Mouse (Mus musculus): Measurements from ENCODE around the gene Dcakd. TPM values are rescaled to one million over a fixed set of nuclear protein-coding genes. Genes with fewer than 3 reads are reported as not detected.

Gene Dcakd
- polyA plus RNA-seq, 1 experiment from 2014 or later = 269 TPM

DNA sequence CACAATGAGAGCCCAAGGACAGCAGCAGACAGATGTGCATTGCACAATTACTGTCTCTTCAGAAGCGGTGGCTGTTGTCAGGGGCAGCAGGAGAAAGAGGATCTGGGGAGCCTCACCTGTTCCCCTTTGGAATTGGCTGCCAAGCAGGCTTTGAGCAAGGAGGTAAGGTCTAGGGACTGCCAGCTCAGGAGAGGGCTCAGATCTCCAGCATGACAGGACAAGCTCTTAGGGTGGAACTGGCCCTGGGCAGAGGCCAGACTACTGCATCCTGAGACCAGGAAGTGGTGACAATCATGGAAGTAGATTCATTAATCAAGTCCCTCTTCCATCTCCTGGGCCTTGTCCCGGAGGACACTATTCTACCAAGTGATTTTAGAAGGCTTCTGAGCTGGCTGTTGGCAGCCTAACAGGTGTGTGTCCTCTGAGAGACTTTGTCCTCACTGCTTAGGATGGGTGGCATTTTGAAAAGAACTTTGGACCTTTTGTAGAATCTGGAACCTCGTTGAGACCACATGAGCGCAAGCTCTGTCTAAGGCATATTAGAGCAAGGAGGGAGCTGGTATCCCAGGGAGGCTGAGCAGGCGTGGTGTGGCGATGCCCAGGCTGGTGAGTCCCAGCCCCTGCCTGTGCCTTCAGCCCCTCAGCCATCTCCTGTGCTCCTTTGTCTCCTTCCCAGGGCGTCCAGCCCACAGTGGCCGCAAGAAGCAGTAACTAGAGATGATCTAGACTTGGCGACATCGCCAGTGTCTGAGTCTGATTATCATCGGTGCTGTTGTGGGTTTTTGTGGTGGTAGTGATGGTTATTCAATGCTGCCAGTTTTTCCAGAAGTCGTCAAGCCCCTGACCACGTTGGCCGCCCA is 38.3 kb upstream of the Dcakd start:
- Histone ChIP-seq H3K4me1 (no peaks in the 10 kb centered on the region), H3K36me3 (peaks cover 96% of the 10 kb centered on the region), H3K4me3 (no peak overlapping the region), H3K27ac (no peak overlapping the region), H3K9me3 (replicated peaks) (no peaks in the 10 kb centered on the region), H3K27me3 (ENCODE audit: low read depth, poor library complexity, severe bottlenecking) (no peaks in the 10 kb centered on the region)
- no peak for DNase-seq (ENCODE audit: low spot score)
- 96% methylated on average over 14 of the region's 14 CpGs for WGBS

DNA sequence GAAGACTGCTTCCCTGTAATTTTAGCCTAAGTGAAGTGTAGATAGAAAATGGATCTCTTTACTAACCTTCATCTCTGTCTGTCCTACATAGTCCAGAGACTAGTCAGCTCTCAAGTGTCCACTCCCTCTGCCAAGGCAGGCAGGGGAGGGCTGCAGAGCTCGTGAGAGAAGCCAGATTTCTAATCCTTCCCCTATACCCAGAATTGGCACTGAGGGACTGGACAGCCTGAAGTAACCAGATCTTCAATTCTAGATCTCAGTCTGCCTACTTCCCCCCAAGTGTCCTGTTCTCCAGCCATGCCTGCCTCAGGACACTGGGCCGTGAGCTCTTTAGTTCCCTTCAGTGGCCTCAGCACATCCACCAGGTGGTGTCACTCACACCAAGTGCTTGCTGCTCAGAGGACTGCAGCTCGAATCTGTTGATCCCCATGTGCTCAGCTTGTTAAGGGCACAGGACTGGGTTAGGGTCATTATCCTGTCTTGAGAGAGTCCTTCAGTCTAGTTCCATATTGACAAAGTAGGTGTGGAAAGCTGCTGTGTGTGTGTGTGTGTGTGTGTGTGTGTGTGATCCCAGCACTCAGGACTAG is 30.5 kb upstream of the Dcakd start:
- H3K27me3 ChIP-seq (ENCODE audit: low read depth, poor library complexity, severe bottlenecking) = no peaks in the 10 kb centered on the region
- 82% methylated on average over 3 of the region's 3 CpGs for WGBS
- no peak overlapping the region for H3K4me3 ChIP-seq
- H3K27ac ChIP-seq = no peak overlapping the region
- peaks cover 96% of the 10 kb centered on the region for H3K36me3 ChIP-seq
- DNase-seq (ENCODE audit: low spot score) = no peak
- H3K9me3 ChIP-seq (replicated peaks) = no peaks in the 10 kb centered on the region
- no peaks in the 10 kb centered on the region for H3K4me1 ChIP-seq

DNA sequence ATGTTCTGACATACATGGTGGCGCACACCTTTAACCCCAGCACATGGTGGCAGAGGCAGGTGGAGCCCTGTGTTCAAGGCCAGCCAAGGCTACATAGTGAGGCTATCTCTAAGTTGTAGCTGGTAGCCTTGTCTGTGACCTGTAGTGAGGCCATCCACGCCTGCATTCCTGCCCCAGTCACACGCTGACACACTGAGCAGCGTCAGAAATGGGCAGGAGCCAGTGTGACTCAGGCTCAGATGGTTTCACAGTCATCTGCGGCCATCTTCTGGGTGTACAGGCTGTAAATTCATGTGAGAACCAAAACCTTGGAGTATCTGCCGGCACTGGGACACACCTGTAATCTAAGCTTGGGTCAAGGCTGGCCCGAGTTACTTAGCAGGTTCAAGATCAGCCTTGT is 28.5 kb upstream of the Dcakd start:
- H3K9me3 ChIP-seq (replicated peaks) = no peaks in the 10 kb centered on the region
- H3K4me1 ChIP-seq = no peaks in the 10 kb centered on the region
- no peak overlapping the region for H3K4me3 ChIP-seq
- H3K27ac ChIP-seq = no peak overlapping the region
- 96% methylated on average over 7 of the region's 7 CpGs for WGBS
- H3K27me3 ChIP-seq (ENCODE audit: low read depth, poor library complexity, severe bottlenecking) = no peaks in the 10 kb centered on the region
- H3K36me3 ChIP-seq = peaks cover 98% of the 10 kb centered on the region
- no peak for DNase-seq (ENCODE audit: low spot score)

DNA sequence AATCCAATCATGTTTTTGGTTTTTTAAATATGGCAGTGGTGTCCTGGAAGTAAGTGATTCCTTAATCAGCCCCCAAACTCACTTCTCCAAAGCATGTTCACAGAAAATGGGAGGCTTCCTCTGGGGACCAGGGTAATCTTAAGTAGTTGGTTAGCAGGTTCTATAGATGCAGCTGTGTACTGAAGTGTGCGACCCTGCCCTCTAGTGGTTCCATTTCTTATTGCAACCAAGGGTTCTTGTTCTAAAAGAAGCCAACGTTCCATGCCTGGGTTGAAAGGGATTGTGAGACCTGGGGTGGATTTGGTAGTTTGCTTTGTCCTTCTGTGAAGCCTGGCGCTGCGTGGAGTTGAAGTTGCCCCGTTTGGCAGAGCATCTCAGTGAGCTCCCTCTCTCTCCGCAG is 26.7 kb upstream of the Dcakd start:
- Histone ChIP-seq H3K4me3 (no peak overlapping the region), H3K4me1 (no peaks in the 10 kb centered on the region), H3K27me3 (ENCODE audit: low read depth, poor library complexity, severe bottlenecking) (no peaks in the 10 kb centered on the region), H3K9me3 (replicated peaks) (no peaks in the 10 kb centered on the region), H3K36me3 (peaks cover 97% of the 10 kb centered on the region), H3K27ac (no peak overlapping the region)
- WGBS = 56% methylated on average over 6 of the region's 6 CpGs
- peak; percentile 63 for DNase-seq (ENCODE audit: low spot score)

DNA sequence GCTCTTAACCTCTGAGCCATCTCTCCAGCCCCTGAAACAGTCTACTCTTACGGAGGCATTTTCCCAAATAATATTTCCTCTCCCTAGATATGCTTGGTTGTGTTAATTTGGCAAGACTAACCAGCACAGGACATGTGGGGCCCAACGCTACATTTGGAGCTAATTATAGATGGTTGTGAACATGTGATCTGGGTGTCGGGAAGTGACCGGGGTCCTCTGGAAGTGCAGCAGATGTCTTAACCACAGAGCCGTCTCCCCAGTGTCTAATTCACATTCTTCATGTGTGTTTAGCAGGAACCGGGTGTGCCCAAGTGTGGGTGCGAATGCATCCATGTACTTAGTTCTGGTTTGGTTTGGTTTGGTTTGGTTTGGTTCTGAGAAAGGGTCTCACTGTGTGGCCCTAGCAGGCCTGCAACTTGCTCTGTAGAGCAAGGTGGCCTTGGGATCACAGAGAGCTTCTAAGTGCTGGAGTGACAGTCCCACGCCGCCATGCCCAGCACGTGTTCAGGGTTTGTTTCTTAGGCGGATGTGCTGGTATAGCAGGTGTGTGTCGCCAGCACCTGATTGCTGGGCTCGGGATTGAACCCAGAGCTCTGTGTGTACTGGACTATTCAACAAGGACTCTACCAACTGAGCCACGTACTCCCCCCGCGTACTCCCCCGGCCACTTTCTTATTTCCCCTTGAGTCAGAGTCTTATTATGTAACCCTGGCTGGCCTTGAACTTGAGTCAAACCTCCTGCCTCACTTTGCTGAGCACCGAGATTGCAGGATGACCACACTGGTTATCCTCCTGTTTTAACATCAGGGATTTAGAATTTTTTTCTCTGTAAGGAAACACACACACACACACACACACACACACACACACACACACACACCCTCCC is 25.3 kb upstream of the Dcakd start:
- Histone ChIP-seq H3K9me3 (replicated peaks) (no peaks in the 10 kb centered on the region), H3K27ac (no peak overlapping the region), H3K27me3 (ENCODE audit: low read depth, poor library complexity, severe bottlenecking) (no peaks in the 10 kb centered on the region), H3K4me3 (no peak overlapping the region), H3K4me1 (no peaks in the 10 kb centered on the region), H3K36me3 (peaks cover 88% of the 10 kb centered on the region)
- no peak for DNase-seq (ENCODE audit: low spot score)
- WGBS = 92% methylated on average over 18 of the region's 18 CpGs

DNA sequence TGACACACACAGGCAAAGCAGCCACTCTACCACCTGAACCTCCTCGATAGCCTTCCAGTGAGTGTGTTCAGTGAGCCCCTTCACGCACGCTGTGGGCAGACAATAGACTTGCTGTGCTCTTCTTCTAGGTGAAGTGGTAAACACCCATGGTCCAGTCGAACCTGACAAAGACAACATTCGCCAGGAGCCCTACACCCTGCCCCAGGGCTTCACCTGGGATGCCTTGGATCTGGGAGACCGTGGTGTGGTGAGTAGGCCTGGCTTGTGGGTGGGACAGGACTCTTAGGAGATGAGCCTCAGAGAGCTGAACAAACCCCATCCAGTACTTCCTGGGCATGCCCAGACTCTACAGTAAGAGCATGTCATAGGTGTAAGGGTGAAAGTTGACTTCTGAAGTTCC is 23.9 kb upstream of the Dcakd start:
- Histone ChIP-seq H3K4me1 (no peaks in the 10 kb centered on the region), H3K36me3 (peaks cover 81% of the 10 kb centered on the region), H3K27me3 (ENCODE audit: low read depth, poor library complexity, severe bottlenecking) (no peaks in the 10 kb centered on the region), H3K9me3 (replicated peaks) (no peaks in the 10 kb centered on the region), H3K4me3 (no peak overlapping the region), H3K27ac (no peak overlapping the region)
- DNase-seq (ENCODE audit: low spot score) = no peak
- WGBS = 96% methylated on average over 6 of the region's 6 CpGs

DNA sequence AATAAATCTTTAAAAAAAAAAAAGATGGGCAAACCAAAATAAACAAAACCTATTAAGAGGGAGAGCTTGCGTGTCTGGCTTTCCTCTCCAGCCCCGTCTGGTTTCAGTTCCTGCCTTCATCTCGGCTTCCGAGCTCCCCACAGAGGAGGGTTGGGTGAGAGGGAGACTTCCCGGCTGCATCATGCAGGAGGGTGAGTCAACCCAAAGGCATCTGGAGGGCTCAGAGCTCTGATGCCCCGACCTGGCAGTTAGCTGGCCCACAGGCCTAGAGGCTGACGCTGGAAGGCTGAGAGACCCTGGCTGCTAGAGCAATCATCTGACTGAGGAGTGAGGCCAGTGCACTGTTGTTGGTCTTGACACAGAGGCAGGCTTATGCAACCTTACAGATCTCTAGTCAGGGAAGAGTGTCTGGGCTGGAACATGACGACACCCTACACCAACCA is 23.1 kb upstream of the Dcakd start:
- 82% methylated on average over 8 of the region's 8 CpGs for WGBS
- Histone ChIP-seq H3K27ac (no peak overlapping the region), H3K36me3 (peaks cover 79% of the 10 kb centered on the region), H3K27me3 (ENCODE audit: low read depth, poor library complexity, severe bottlenecking) (no peaks in the 10 kb centered on the region), H3K9me3 (replicated peaks) (no peaks in the 10 kb centered on the region), H3K4me1 (no peaks in the 10 kb centered on the region), H3K4me3 (no peak overlapping the region)
- no peak for DNase-seq (ENCODE audit: low spot score)

DNA sequence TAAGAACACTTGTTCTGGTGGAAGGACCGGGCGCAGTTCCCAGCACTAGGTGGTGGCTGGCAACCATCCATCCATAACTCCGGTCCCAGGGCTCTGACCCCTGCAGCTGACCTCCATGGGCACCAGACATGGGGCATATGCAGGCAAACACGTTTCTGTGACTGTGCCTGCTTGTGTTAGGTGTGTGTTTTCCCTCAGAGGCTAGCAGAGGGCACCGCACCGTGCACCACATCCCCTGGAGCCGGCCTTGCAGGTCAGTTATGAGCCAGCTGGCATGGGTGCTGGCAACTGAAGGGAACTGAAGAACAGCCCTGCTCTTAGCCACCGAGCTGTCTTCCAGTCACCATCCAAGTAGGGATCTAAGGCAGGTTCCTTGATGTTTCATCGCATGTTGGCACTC is 22.0 kb upstream of the Dcakd start:
- DNase-seq (ENCODE audit: low spot score) = no peak
- Histone ChIP-seq H3K4me3 (no peak overlapping the region), H3K36me3 (peaks cover 79% of the 10 kb centered on the region), H3K9me3 (replicated peaks) (no peaks in the 10 kb centered on the region), H3K27ac (no peak overlapping the region), H3K27me3 (ENCODE audit: low read depth, poor library complexity, severe bottlenecking) (no peaks in the 10 kb centered on the region), H3K4me1 (no peaks in the 10 kb centered on the region)
- WGBS = 92% methylated on average over 9 of the region's 9 CpGs

DNA sequence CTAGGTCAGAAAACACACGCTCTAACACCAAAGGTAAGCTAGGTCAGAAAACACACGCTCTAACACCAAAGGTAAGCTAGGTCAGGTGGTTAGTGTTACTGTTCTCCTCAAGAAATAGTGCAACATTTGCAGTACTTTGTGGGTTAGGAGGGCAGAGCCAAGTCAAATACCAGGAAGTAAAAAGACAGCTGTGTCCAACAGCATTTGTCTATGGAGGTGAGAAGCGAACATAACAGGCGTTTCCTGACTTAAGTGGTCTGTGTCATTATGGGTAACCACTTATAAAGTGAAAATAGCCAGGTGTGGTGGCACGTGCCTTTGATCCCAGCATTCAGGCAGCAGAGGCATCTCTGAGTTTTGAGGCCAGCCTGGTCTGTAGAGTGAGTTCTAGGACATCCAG is 21.5 kb upstream of the Dcakd start:
- Histone ChIP-seq H3K36me3 (peaks cover 79% of the 10 kb centered on the region), H3K9me3 (replicated peaks) (no peaks in the 10 kb centered on the region), H3K27ac (no peak overlapping the region), H3K4me1 (no peaks in the 10 kb centered on the region), H3K4me3 (no peak overlapping the region), H3K27me3 (ENCODE audit: low read depth, poor library complexity, severe bottlenecking) (no peaks in the 10 kb centered on the region)
- WGBS = 95% methylated on average over 5 of the region's 5 CpGs
- no peak for DNase-seq (ENCODE audit: low spot score)

DNA sequence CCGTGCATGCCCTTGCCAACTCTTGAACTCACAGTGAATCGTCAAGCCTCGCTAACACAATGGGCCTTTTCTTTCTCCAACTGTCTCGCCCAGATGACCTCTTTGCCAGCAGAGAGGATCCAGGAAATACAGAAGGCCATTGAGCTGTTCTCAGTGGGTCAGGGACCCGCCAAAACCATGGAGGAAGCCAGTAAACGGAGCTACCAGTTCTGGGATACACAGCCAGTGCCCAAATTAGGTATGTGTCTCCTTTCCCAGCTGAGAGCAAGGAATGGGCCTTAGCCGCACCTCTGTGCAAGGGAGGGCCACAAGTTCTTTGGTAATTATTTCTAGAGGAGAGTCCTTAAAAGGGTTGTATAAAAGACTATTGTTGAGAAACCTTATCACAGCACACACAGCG is 18.2 kb upstream of the Dcakd start:
- no peaks in the 10 kb centered on the region for H3K4me1 ChIP-seq
- no peaks in the 10 kb centered on the region for H3K27me3 ChIP-seq (ENCODE audit: low read depth, poor library complexity, severe bottlenecking)
- WGBS = 86% methylated on average over 8 of the region's 8 CpGs
- H3K27ac ChIP-seq = no peak overlapping the region
- H3K9me3 ChIP-seq (replicated peaks) = no peaks in the 10 kb centered on the region
- H3K36me3 ChIP-seq = peaks cover 74% of the 10 kb centered on the region
- H3K4me3 ChIP-seq = no peak overlapping the region
- DNase-seq (ENCODE audit: low spot score) = no peak

DNA sequence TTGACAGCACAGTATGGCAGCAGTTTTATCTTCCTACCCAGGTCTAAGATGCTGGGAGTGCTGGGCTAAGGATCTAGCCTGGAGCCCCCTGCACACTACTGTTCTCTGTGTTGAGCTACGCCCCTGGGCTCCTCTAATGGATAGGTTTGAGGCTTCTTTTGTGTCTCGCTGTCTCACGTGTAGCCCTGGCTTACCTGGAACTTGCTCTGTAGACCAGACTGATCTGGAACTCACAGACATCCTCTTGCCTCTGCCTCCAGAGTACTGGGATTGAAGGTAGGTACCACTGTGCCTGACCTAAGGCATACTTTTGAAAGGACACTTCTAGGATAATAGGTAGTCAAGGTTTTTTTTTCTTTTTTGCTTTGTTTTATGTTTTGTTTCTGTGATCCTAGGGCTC is 15.8 kb upstream of the Dcakd start:
- 96% methylated on average over 3 of the region's 3 CpGs for WGBS
- H3K36me3 ChIP-seq = peaks cover 65% of the 10 kb centered on the region
- H3K4me1 ChIP-seq = no peaks in the 10 kb centered on the region
- H3K9me3 ChIP-seq (replicated peaks) = no peaks in the 10 kb centered on the region
- no peak overlapping the region for H3K27ac ChIP-seq
- H3K4me3 ChIP-seq = no peak overlapping the region
- DNase-seq (ENCODE audit: low spot score) = no peak
- no peaks in the 10 kb centered on the region for H3K27me3 ChIP-seq (ENCODE audit: low read depth, poor library complexity, severe bottlenecking)

DNA sequence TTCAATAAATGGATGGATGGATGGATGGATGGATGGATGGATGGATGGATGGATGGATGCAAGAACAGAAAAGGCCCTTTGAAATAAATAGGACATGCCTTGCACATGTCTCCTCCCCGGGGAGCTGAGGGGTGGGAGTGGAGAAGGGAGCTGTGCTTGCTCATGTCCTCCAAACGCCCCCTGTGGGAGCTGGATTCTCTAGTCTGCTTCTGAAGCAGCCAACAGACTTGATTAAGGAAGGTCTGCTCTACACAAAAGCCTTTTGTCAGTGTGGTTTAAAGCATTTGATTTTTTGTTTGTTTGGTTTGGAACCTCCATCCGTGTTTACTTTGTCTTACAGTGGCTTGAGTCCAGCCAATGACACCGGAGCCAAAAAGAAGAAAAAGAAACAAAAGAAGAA is 14.7 kb upstream of the Dcakd start:
- H3K27me3 ChIP-seq (ENCODE audit: low read depth, poor library complexity, severe bottlenecking) = no peaks in the 10 kb centered on the region
- no peak for DNase-seq (ENCODE audit: low spot score)
- H3K4me3 ChIP-seq = no peak overlapping the region
- H3K4me1 ChIP-seq = no peaks in the 10 kb centered on the region
- no peak overlapping the region for H3K27ac ChIP-seq
- no peaks in the 10 kb centered on the region for H3K9me3 ChIP-seq (replicated peaks)
- WGBS = 88% methylated on average over 4 of the region's 4 CpGs
- peaks cover 77% of the 10 kb centered on the region for H3K36me3 ChIP-seq

DNA sequence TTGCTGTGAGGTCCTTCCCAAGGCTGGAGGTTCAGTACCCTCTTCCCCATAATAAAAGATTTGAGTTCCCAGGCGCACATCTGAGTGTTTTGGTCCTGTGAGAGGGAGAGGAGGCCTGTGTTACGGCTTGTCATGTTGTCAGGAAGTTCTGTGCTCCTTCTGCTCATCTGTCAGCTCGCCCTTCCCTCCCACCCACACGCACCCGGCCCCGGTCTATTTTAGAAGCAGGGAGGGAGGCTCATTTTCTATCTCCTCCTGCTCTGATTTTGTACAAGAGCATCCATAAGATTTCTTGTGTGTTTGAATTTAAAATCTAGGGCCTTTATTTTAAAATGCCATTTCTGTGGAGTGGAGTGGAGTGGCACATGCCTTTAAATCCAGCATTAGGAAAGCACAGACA is 9.9 kb upstream of the Dcakd start:
- no peaks in the 10 kb centered on the region for H3K9me3 ChIP-seq (replicated peaks)
- H3K4me1 ChIP-seq = no peaks in the 10 kb centered on the region
- DNase-seq (ENCODE audit: low spot score) = no peak
- H3K4me3 ChIP-seq = no peak overlapping the region
- no peaks in the 10 kb centered on the region for H3K27me3 ChIP-seq (ENCODE audit: low read depth, poor library complexity, severe bottlenecking)
- 87% methylated on average over 6 of the region's 6 CpGs for WGBS
- H3K27ac ChIP-seq = no peak overlapping the region
- H3K36me3 ChIP-seq = peaks cover 71% of the 10 kb centered on the region

All from limb, embryonic 10.5 days (tissue).